Mouse (Mus musculus) cerebellum, postnatal 36 days (tissue): ENCODE results near the gene St6galnac3.
A peak's percentile ranks its signal among the peaks of the same experiment; 100 is the strongest.
"Not testable (repeated sequence)": the region's sequence is repeated elsewhere in the genome, so short reads cannot be mapped to it uniquely, and the experiment has no call there.

ENCODE experiments used
- DNase-seq, 2 experiments: peaks; one replicate each; pipeline ENCODE4 v3.0.0; 2021 to 2022; ENCODE audit warnings: mixed read lengths in 2 of 2

The St6galnac3 gene

GRCm38 (mm10) chr3:153400259-153400658, 324.7 kb downstream of the St6galnac3 start:
- DNase-seq, result no peak

DNA sequence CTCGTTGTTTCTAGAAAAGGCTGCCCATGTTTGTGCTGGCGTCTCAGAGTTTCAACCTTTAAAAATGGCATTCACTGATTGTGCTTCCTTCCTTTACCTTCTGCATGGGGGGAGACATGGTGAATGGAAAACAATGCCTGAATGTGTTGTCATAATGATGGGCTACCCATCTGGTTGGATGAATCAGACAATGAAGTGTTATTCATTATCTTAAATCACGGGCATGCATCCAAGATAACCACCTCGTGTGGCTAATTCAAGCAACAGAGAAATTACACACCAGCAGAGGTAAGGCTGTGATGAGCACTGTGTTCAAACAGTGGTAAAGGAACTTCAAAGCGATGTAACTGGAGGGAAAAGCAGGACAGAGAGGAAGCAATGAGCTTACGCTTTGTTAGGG, 325.4 kb downstream of the St6galnac3 start:
- DNase-seq, result no peak

DNA sequence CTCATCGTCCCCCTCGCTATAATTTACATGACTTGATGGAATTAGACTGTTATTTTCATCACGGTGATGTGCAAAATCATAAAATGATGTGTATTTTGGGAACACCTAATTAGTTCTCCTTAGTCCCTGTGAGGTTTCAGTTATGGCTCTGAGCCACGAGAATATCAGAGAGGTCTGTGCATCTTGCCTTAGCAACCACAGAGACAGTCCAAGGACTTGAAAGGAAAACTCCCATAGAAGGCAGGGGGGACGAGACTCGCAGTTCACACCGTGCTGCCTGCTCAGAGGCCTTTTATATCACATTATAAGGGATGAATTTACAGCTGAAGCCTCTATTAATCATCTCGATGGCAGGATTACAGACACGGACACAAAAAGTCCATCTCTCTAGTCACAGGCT, 327.2 kb downstream of the St6galnac3 start:
- DNase-seq, result no peak

DNA sequence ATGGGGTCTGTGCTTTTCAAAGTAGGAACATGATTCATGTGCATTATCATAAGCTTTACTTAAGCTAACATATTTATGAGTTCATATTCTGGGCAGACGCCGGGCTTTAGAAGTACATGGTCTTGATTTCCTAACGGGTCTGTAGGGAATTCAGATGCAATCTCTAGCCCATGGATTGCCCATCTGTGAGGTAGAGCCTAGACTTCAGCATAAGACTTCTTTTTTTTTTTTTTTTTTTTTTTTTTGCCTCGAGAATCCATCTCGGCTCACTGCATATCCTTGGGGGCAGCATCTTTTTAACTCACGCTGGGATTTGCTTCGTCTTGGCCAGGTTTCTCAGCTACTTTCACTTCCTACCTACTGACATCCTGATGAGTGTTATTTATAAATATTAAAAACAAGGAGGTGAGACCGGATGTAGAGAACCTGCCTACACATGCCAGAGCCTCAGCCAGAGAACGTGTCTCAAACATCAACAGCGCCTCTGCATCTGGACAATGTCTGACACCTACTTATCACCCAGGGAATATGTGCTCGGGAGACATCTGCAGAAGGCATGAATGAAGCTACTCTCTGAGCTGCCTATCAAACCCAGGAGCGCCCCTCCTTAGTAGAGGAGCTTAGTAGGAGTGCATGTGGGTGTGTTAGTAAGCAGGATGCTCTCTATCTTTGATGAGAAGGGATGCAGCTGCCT, 328.5 kb downstream of the St6galnac3 start:
- no peak for DNase-seq

- no peak for DNase-seq
Measured at GRCm38 (mm10) chr3:153395351-153395750, 329.6 kb downstream of the St6galnac3 start.

DNA sequence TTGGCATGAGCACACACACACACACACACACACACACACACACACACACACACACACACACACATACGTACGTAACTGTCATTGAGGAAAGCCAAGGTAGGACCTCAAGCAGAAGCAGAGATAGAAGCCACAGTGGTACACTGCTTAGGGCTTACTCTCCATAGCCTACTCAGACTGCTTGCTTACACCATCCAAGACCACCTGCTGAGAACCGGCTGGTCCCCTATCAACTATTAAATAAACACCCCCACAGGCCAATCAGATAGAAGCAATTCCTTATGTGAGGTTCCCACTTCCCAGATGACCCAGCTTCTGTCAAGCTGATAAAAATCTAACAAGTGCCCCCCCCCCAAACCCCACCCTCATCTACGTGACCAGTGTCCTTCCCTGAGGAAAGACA, 330.2 kb downstream of the St6galnac3 start:
- DNase-seq, result peak; percentile 10 to 14

DNA sequence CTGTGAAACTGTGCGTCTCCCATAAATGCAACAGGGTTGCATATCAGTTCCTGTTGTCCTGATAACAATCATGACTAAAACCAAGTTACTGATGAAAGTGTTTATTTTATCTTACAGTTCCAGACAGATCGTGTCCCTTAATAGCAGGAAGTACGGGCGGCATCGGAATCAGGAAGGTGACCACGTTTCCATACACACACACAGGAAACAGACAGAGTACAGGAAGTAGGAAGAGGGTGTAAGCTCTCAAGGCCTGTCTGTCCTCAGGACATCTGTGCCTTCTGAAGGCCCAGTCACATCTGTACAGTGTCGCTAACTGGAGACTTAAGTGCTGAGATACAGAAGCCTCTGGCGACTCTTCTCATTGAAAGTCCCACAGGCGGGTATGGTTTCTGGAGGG, 330.8 kb downstream of the St6galnac3 start:
- no peak for DNase-seq

DNA sequence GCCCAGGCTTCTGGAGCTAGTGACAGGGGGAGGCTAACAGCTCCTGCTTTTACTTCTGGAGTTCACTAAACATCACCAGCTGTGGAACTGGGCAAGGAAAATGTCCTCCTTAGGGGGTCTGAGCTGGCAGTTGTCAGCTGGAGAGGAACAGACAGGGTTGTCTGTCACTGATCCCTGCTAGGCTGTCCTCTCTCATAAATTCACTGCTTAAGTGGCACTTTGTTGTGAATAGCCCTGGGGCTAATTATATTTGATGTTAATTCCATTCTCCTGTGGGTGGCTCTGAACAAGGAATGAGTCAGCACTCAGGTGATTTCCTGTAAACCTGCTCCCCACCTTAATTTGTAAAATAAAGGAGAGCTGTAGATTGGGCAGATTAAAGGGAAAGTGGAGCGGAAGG, 333.5 kb downstream of the St6galnac3 start:
- not testable (repeated sequence) for DNase-seq

DNA sequence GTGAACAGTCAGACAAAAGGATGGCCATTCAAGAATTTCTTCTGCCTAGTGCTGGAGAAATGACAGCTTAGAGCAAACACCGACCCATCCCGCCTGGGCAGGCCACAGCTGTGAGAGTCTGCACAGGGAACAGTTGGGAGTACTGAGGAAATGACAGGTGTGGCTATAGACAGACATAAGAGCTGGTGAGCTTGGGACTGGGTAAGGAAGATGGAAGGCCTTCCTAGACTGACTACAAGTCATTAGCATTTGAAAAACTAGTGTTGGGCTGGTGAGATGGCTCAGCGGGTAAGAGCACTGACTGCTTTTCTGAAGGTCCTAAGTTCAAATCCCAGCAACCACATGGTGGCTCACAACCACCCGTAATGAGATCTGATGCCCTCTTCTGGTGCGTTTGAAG, 340.3 kb downstream of the St6galnac3 start:
- not testable (repeated sequence) for DNase-seq

GRCm38 (mm10) chr3:153383656-153384055, 341.3 kb downstream of the St6galnac3 start:
- no peak for DNase-seq

GRCm38 (mm10) chr3:153365057-153365755, 359.8 kb downstream of the St6galnac3 start:
- DNase-seq, result no peak

DNA sequence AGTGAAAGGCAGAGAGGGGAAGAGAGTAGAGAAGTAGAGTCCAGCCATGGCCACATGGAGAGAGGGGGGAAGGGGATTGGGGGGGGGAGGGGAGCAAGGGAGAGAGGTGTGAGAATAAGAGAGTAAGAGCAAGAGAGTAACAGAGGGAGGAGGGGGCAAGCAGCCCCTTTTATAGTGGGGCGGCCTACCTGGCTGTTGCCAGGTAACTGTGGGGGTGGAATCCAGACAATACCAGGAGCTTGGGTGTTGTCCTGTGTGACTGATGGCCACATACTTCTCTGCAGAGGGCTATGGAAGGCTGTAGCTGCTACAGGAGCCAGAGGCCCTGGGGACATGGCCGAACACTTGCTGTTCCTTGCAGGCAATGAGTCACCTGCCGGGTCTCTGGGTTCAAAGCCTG, 360.6 kb downstream of the St6galnac3 start:
- no peak for DNase-seq

GRCm38 (mm10) chr3:153359966-153360365, 365.0 kb downstream of the St6galnac3 start:
- no peak for DNase-seq

DNA sequence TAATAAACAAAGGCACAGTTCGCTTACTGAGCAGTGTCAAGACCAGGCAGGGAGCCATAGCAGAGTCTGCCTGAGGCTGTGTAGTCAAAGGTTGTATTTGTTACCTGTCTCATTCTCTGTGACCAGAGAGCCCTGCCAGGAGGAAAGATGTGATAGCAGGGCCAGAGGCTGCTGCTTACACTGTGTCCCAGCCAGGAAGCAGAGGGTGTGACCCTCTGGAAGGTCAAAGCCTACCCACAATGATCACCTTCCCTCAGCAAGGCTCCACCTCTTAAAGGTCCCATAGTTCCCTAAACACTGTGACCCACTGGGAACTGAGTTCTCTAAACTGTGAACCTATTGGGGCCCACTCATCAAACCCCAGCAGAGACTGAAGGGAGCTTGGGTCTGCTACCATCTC, 368.9 kb downstream of the St6galnac3 start:
- no peak for DNase-seq

GRCm38 (mm10) chr3:153354988-153355297, 370.0 kb downstream of the St6galnac3 start:
- DNase-seq, result no peak

DNA sequence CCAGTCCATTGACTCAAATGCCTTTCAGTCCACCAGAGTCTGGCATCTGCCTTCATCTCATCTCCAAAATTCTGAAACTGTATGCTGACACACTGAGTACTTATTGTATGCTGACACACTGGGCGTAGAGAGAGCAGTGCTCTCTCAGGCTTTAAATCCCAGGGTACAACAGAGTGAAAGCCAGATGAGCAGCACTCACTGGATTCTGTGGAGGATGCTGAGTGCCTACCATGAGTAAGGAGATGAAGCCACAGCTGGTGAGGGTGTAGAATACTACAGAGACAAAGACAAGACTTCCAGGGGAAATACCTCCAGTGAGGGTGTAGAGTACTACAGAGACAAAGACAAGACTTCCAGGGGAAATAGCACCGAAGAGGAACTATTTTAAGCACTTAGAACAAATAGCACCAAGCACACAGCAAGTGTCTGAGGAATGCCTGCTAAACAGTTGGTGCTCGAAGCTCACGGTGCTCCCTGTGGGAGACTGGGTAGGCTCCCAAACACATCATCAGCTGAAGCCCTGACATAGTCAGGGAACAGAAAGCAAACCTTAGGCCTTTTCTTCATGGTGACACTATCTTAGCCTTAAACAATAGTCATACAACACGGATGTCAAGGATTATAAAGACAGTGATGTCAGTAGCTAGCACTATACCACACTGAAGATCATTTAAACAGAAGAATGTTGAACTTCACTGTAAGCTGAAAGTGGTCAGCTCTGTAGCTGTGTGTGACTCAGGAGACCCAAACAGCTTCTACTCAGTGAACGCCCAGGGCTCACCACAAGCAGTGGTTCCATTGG, 370.6 kb downstream of the St6galnac3 start:
- no peak for DNase-seq

- no peak for DNase-seq
Measured at GRCm38 (mm10) chr3:153353313-153354103, 371.5 kb downstream of the St6galnac3 start.

GRCm38 (mm10) chr3:153349981-153350380, 375.0 kb downstream of the St6galnac3 start:
- no peak for DNase-seq

- DNase-seq, result no peak
Measured at GRCm38 (mm10) chr3:153348797-153349465, 376.0 kb downstream of the St6galnac3 start.

- no peak for DNase-seq
Measured at GRCm38 (mm10) chr3:153344979-153345378, 380.0 kb downstream of the St6galnac3 start.

GRCm38 (mm10) chr3:153339940-153340339, 385.0 kb downstream of the St6galnac3 start:
- DNase-seq, result no peak

GRCm38 (mm10) chr3:153339091-153339490, 385.9 kb downstream of the St6galnac3 start:
- DNase-seq, result no peak
